Mouse (Mus musculus) kidney, adult 8-10 months (tissue): ENCODE measurements around the gene Bbox1.

Experiments used
- DNase-seq, 2 experiments: peaks; one replicate each; pipeline ENCODE4 v3.0.0; 2022

The Bbox1 gene

GRCm38 (mm10) chr2:110269281-110269680 is 45.1 kb downstream of the Bbox1 start:
- DNase-seq = no peak

- DNase-seq = no peak
These were observed 82.1 kb downstream of the Bbox1 start for GRCm38 (mm10) chr2:110232252-110232651.

- no peak for DNase-seq
These were observed 83.6 kb downstream of the Bbox1 start for GRCm38 (mm10) chr2:110230753-110231152.

- DNase-seq = peak; percentile 80 to 82
These were observed 84.9 kb downstream of the Bbox1 start for GRCm38 (mm10) chr2:110229143-110230087.

- DNase-seq = peak; percentile 82 to 88
These were observed 87.9 kb downstream of the Bbox1 start for GRCm38 (mm10) chr2:110226421-110226820.

- DNase-seq = no peak
These were observed 88.4 kb downstream of the Bbox1 start for GRCm38 (mm10) chr2:110225969-110226368.

- no peak for DNase-seq
These were observed 91.6 kb downstream of the Bbox1 start for GRCm38 (mm10) chr2:110222793-110223192.

- peak; percentile 63 to 65 for DNase-seq
These were observed 93.9 kb downstream of the Bbox1 start for GRCm38 (mm10) chr2:110220492-110220891.

- DNase-seq = no peak
These were observed 98.7 kb downstream of the Bbox1 start for GRCm38 (mm10) chr2:110215685-110216058.

- peak; percentile 70 to 89 for DNase-seq
These were observed 99.2 kb downstream of the Bbox1 start for GRCm38 (mm10) chr2:110214991-110215684.

GRCm38 (mm10) chr2:110214278-110214677 is 100.1 kb downstream of the Bbox1 start:
- DNase-seq = no peak
